Mouse (Mus musculus) C2C12 (cell line): ENCODE data around the gene Hist1h1t. TPM values are rescaled to one million over a fixed set of nuclear protein-coding genes. Genes with fewer than 3 reads are reported as not detected.
A peak's percentile ranks its signal among the peaks of the same experiment; 100 is the strongest.

Experiments
- H3K27me3 ChIP-seq: one replicate; pipeline ENCODE4 v1.6.1; 2011; ENCODE audit not compliant: control insufficient read depth, insufficient read depth, insufficient read length
- H3K36me3 ChIP-seq: one replicate; pipeline ENCODE4 v1.6.1; 2011; ENCODE audit not compliant: control insufficient read depth, insufficient read depth
- H3K4me3 ChIP-seq: one replicate; pipeline ENCODE4 v1.5.1; 2011; ENCODE audit warnings: mild to moderate bottlenecking, control low read depth; ENCODE audit not compliant: poor library complexity, insufficient read depth, severe bottlenecking
- H3K79me2 ChIP-seq: one replicate; pipeline ENCODE4 v1.6.1; 2011; ENCODE audit not compliant: control insufficient read depth, insufficient read depth
- H3K79me3 ChIP-seq: one replicate; pipeline ENCODE4 v1.6.1; 2011; ENCODE audit warnings: low read depth, control low read depth
- H3ac ChIP-seq: one replicate; pipeline ENCODE3; 2011; ENCODE audit warnings: low read depth; ENCODE audit not compliant: control insufficient read depth, insufficient read length
- CEBPB ChIP-seq: IDR thresholded peaks from one replicate; pipeline ENCODE4 v1.6.1; 2011; ENCODE audit warnings: low read depth, mild to moderate bottlenecking, control low read depth, moderate library complexity
- CTCF ChIP-seq: IDR thresholded peaks from one replicate; pipeline ENCODE4 v1.5.1; 2011; ENCODE audit not compliant: control insufficient read depth, insufficient read depth, insufficient read length
- FOSL1 ChIP-seq: IDR thresholded peaks from one replicate; pipeline ENCODE4 v1.8.0; 2011; ENCODE audit warnings: mild to moderate bottlenecking, low read length; ENCODE audit not compliant: poor library complexity, insufficient read depth, severe bottlenecking
- MAX ChIP-seq: IDR thresholded peaks from one replicate; pipeline ENCODE4 v1.6.1; 2011; ENCODE audit warnings: mild to moderate bottlenecking, control low read depth
- MYOD1 ChIP-seq: IDR thresholded peaks from one replicate; pipeline ENCODE4 v1.6.1; 2011; ENCODE audit warnings: low read depth; ENCODE audit not compliant: control insufficient read depth, insufficient read length
- MYOG ChIP-seq: IDR thresholded peaks from one replicate; pipeline ENCODE4 v1.6.1; 2011; ENCODE audit not compliant: control insufficient read depth, insufficient read length; ENCODE audit errors: extremely low read depth
- USF1 ChIP-seq: IDR thresholded peaks from one replicate; pipeline ENCODE4 v1.6.1; 2011; ENCODE audit warnings: low read depth, mild to moderate bottlenecking, control low read depth, moderate library complexity
- polyA plus RNA-seq: library from polyadenylated mRNA; unstranded; fragments of >200 nt; fragmentation: generic; extraction: Trizol; gene quantifications from one replicate; pipeline ENCODE4 v1.2.1, GENCODE M21; 2012; ENCODE audit warnings: missing spikeins

Hist1h1t gene
- polyA plus RNA-seq, 1 experiment: not detected

- no peaks in the 10 kb centered on the region for H3K79me2 ChIP-seq
- TF ChIP-seq USF1 (no peak), FOSL1 (no peak), MAX (no peak), CTCF (no peak), MYOG (no peak), CEBPB (no peak), MYOD1 (no peak)
- no peaks in the 10 kb centered on the region for H3K36me3 ChIP-seq
- H3ac ChIP-seq: peak within 1 kb of the TSS; percentile 49
- no peaks in the 10 kb centered on the region for H3K27me3 ChIP-seq
- peak within 1 kb of the TSS; percentile 38 for H3K4me3 ChIP-seq
- H3K79me3 ChIP-seq: peaks cover 1% of the 10 kb centered on the region
Measured at GRCm38 (mm10) chr13:23738677-23739068, 43.1 kb downstream of the Hist1h1t start, which contains the start of gene Hist1h1c. Gene Hist1h1c, plus strand, starts transcription at chr13:23738808.

GRCm38 (mm10) chr13:23739069-23739921 lies 43.7 kb downstream of the Hist1h1t start:
- Histone ChIP-seq H3K4me3 (peak overlapping the region; percentile 38), H3ac (peak overlapping the region; percentile 55)
- TF ChIP-seq MYOD1 (peak; percentile 8), CEBPB (no peak)

GRCm38 (mm10) chr13:23739922-23740252 lies 44.3 kb downstream of the Hist1h1t start:
- H3K79me3 ChIP-seq: peaks cover 1% of the 10 kb centered on the region
- peak overlapping the region; percentile 55 for H3ac ChIP-seq
- no peaks in the 10 kb centered on the region for H3K79me2 ChIP-seq
- H3K27me3 ChIP-seq: no peaks in the 10 kb centered on the region
- TF ChIP-seq CEBPB: no peak
- TF ChIP-seq USF1: no peak
- no peak for TF ChIP-seq MAX
- no peak for TF ChIP-seq FOSL1
- TF ChIP-seq MYOD1: no peak
- TF ChIP-seq CTCF: no peak
- TF ChIP-seq MYOG: no peak
- no peaks in the 10 kb centered on the region for H3K36me3 ChIP-seq
- H3K4me3 ChIP-seq: peak overlapping the region; percentile 29

More at GRCm38 (mm10) chr13:23739069-23739921, 43.7 kb downstream of the Hist1h1t start:
- Histone ChIP-seq H3K79me2 (no peaks in the 10 kb centered on the region), H3K36me3 (no peaks in the 10 kb centered on the region), H3K79me3 (peaks cover 1% of the 10 kb centered on the region), H3K27me3 (no peaks in the 10 kb centered on the region)

GRCm38 (mm10) chr13:23740256-23740840 lies 44.7 kb downstream of the Hist1h1t start:
- TF ChIP-seq CEBPB: no peak
- TF ChIP-seq MYOD1: no peak
- H3ac ChIP-seq: peak overlapping the region; percentile 52

GRCm38 (mm10) chr13:23740910-23741309 lies 45.3 kb downstream of the Hist1h1t start:
- peaks cover 1% of the 10 kb centered on the region for H3K79me3 ChIP-seq

More at GRCm38 (mm10) chr13:23740256-23740840, 44.7 kb downstream of the Hist1h1t start:
- Histone ChIP-seq H3K36me3 (no peaks in the 10 kb centered on the region), H3K27me3 (no peaks in the 10 kb centered on the region), H3K79me2 (no peaks in the 10 kb centered on the region), H3K79me3 (peaks cover 1% of the 10 kb centered on the region), H3K4me3 (peak overlapping the region; percentile 29)

More at GRCm38 (mm10) chr13:23740910-23741309, 45.3 kb downstream of the Hist1h1t start:
- H3K36me3 ChIP-seq: no peaks in the 10 kb centered on the region
- H3ac ChIP-seq: no peak overlapping the region
- H3K79me2 ChIP-seq: no peaks in the 10 kb centered on the region
- no peak overlapping the region for H3K4me3 ChIP-seq
- TF ChIP-seq MAX (no peak), CTCF (no peak), MYOG (no peak), CEBPB (no peak), USF1 (no peak), MYOD1 (no peak), FOSL1 (no peak)
- no peaks in the 10 kb centered on the region for H3K27me3 ChIP-seq
